Mouse (Mus musculus) mouse embryonic stem cell (cell line): Measurements from ENCODE around the gene Syn3.
"Not testable (repeated sequence)": the region's sequence is repeated elsewhere in the genome, so short reads cannot be mapped to it uniquely, and the experiment has no call there.

Experiments
- in situ Hi-C, 2 experiments: fragments of 300-500 bp; cut with MboI; formaldehyde crosslinking; loops; 1 replicate in 1 of 2; 3 replicates in 1 of 2; pipeline ENCODE4 v1.14.3; 2019 to 2020; ENCODE audit warnings: low sequenced_read_pairs in 2 of 2, low pct_unique_long_range_greater_than_20kb in 1 of 2, mixed read lengths in 1 of 2; ENCODE audit not compliant: unreplicated experiment in 1 of 2

Syn3 gene

GRCm38 (mm10) chr10:86384655-86385054 is 114.0 kb downstream of the Syn3 start:
- in situ Hi-C loops, result no loop called here

GRCm38 (mm10) chr10:86381922-86382260 is 116.8 kb downstream of the Syn3 start:
- in situ Hi-C loops, result no loop called here

- in situ Hi-C loops, result no loop called here
Observed at GRCm38 (mm10) chr10:86381150-86381921, 117.4 kb downstream of the Syn3 start.

GRCm38 (mm10) chr10:86380626-86381025 is 118.1 kb downstream of the Syn3 start:
- in situ Hi-C loops, result no loop called here

GRCm38 (mm10) chr10:86378803-86379202 is 119.9 kb downstream of the Syn3 start:
- in situ Hi-C loops, result not testable (repeated sequence)

- in situ Hi-C loops, result no loop called here
Observed at GRCm38 (mm10) chr10:86376392-86377185, 122.1 kb downstream of the Syn3 start.

GRCm38 (mm10) chr10:86375903-86376302 is 122.8 kb downstream of the Syn3 start:
- in situ Hi-C loops, result no loop called here

GRCm38 (mm10) chr10:86374061-86374460 is 124.6 kb downstream of the Syn3 start:
- in situ Hi-C loops, result no loop called here

GRCm38 (mm10) chr10:86371561-86371960 is 127.1 kb downstream of the Syn3 start:
- in situ Hi-C loops, result no loop called here

- in situ Hi-C loops, result no loop called here
Observed at GRCm38 (mm10) chr10:86369346-86369745, 129.3 kb downstream of the Syn3 start.

- in situ Hi-C loops, result no loop called here
Observed at GRCm38 (mm10) chr10:86368811-86369210, 129.9 kb downstream of the Syn3 start.

- in situ Hi-C loops, result no loop called here
Observed at GRCm38 (mm10) chr10:86367346-86367745, 131.3 kb downstream of the Syn3 start.

GRCm38 (mm10) chr10:86365632-86366092 is 133.0 kb downstream of the Syn3 start:
- in situ Hi-C loops, result no loop called here

- in situ Hi-C loops, result no loop called here
Observed at GRCm38 (mm10) chr10:86363669-86364309, 134.9 kb downstream of the Syn3 start.

- in situ Hi-C loops, result no loop called here
Observed at GRCm38 (mm10) chr10:86359699-86360098, 139.0 kb downstream of the Syn3 start.

- in situ Hi-C loops, result no loop called here
Observed at GRCm38 (mm10) chr10:86359208-86359607, 139.5 kb downstream of the Syn3 start.

GRCm38 (mm10) chr10:86358307-86358975 is 140.3 kb downstream of the Syn3 start:
- in situ Hi-C loops, result no loop called here

GRCm38 (mm10) chr10:86356819-86357563 is 141.7 kb downstream of the Syn3 start:
- in situ Hi-C loops, result no loop called here
